Mouse (Mus musculus): Measurements from ENCODE around the gene Cacng8. TPM values are rescaled to one million over a fixed set of nuclear protein-coding genes. Genes with fewer than 3 reads are reported as not detected.

The Cacng8 gene
- polyA plus RNA-seq, 1 experiment from 2014 or later: 7.9 TPM

DNA sequence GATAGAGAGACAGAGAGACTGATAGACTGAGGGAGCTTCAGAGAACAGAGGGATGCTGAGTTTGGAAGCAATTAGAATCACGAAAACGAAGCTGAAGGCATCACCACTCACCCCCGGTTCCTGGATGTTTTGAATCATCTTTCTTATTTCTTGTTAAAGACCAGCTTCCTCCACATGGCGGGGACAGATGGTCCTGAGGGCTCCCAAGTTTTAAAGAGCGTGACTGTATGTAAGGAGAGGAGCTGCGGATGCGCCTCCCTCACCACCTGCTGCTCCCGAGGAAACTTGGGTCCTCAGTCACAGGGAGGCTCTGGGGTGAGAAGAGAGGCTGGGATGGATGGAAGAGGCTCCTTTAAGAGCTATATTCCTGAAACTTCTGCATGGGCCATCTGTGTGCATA is 69.8 kb downstream of the Cacng8 start:
- Histone ChIP-seq H3K9me3 (replicated peaks) (no peaks in the 10 kb centered on the region), H3K9ac (no peak overlapping the region), H3K4me3 (no peak overlapping the region), H3K36me3 (no peaks in the 10 kb centered on the region), H3K27ac (no peak overlapping the region), H3K27me3 (no peaks in the 10 kb centered on the region), H3K4me1 (no peaks in the 10 kb centered on the region), H3K4me2 (replicated peaks) (no peak overlapping the region)
- ATAC-seq (ENCODE audit: low FRiP score): no peak
- 88% methylated on average over 8 of the region's 8 CpGs for WGBS

GRCm38 (mm10) chr7:3463306-3463705 is 72.8 kb downstream of the Cacng8 start:
- Histone ChIP-seq H3K4me3 (no peak overlapping the region), H3K27ac (no peak overlapping the region), H3K9me3 (replicated peaks) (no peaks in the 10 kb centered on the region), H3K27me3 (no peaks in the 10 kb centered on the region), H3K4me1 (no peaks in the 10 kb centered on the region), H3K9ac (no peak overlapping the region), H3K36me3 (no peaks in the 10 kb centered on the region), H3K4me2 (replicated peaks) (no peak overlapping the region)
- no peak for ATAC-seq (ENCODE audit: low FRiP score)
- 86% methylated on average over 4 of the region's 4 CpGs for WGBS

Small RNAs within 50 kb of the gene (microRNA-seq; reads per million reads assigned to microRNA genes)
- 19.2 reads per million, percentile 28 among the genes with 10 or more reads in this experiment for gene Gm23450

Other genes starting within 250 kb of the Cacng8 start
- 0.14 and 0.23 TPM in 2 replicates for gene AU018091, start 221.5 kb upstream of the Cacng8 start, polyA plus RNA-seq (2016; fragmentation: Nextera tagmentation; extraction: Ambion mirVana)
- gene Nlrp12, start 140.9 kb upstream of the Cacng8 start, polyA plus RNA-seq (2016; fragmentation: Nextera tagmentation; extraction: Ambion mirVana): not detected in 2 replicates
- 36.1 and 41.7 TPM in 2 replicates for gene Myadm, start 101.6 kb upstream of the Cacng8 start, polyA plus RNA-seq (2016; fragmentation: Nextera tagmentation; extraction: Ambion mirVana)
- gene Prkcg, start 101.5 kb upstream of the Cacng8 start, polyA plus RNA-seq (2016; fragmentation: Nextera tagmentation; extraction: Ambion mirVana): 0.35 and 0.39 TPM in 2 replicates
- 3.7 and 4.6 TPM in 2 replicates for gene Cacng7, start 57.7 kb upstream of the Cacng8 start, polyA plus RNA-seq (2016; fragmentation: Nextera tagmentation; extraction: Ambion mirVana)
- gene Cacng6, start 33.5 kb downstream of the Cacng8 start, polyA plus RNA-seq (2016; fragmentation: Nextera tagmentation; extraction: Ambion mirVana): 0.27 and 1.4 TPM in 2 replicates
- not detected in 2 replicates for gene Tarm1, start 111.9 kb downstream of the Cacng8 start, polyA plus RNA-seq (2016; fragmentation: Nextera tagmentation; extraction: Ambion mirVana)
- gene Oscar, start 225.5 kb downstream of the Cacng8 start, polyA plus RNA-seq (2016; fragmentation: Nextera tagmentation; extraction: Ambion mirVana): 0.21 and 0.27 TPM in 2 replicates
- 267 and 378 TPM in 2 replicates for gene Ndufa3, start 226.7 kb downstream of the Cacng8 start, polyA plus RNA-seq (2016; fragmentation: Nextera tagmentation; extraction: Ambion mirVana)
- 38.1 and 45.0 TPM in 2 replicates for gene Tfpt, start 239.2 kb downstream of the Cacng8 start, polyA plus RNA-seq (2016; fragmentation: Nextera tagmentation; extraction: Ambion mirVana)
- 114 and 115 TPM in 2 replicates for gene Prpf31, start 239.3 kb downstream of the Cacng8 start, polyA plus RNA-seq (2016; fragmentation: Nextera tagmentation; extraction: Ambion mirVana)

Data from hindbrain, embryonic 12.5 days (tissue).